Mouse (Mus musculus) C2C12 (cell line): ENCODE data around the gene Olfr1389. TPM values are rescaled to one million over a fixed set of nuclear protein-coding genes. Genes with fewer than 3 reads are reported as not detected.
"Not testable (repeated sequence)": the region's sequence is repeated elsewhere in the genome, so short reads cannot be mapped to it uniquely, and the experiment has no call there.

Experiments
- H3K27me3 ChIP-seq: one replicate; pipeline ENCODE4 v1.6.1; 2011; ENCODE audit not compliant: control insufficient read depth, insufficient read depth, insufficient read length
- H3K36me3 ChIP-seq: one replicate; pipeline ENCODE4 v1.6.1; 2011; ENCODE audit not compliant: control insufficient read depth, insufficient read depth
- H3K4me3 ChIP-seq: one replicate; pipeline ENCODE4 v1.5.1; 2011; ENCODE audit warnings: mild to moderate bottlenecking, control low read depth; ENCODE audit not compliant: poor library complexity, insufficient read depth, severe bottlenecking
- H3K79me2 ChIP-seq: one replicate; pipeline ENCODE4 v1.6.1; 2011; ENCODE audit not compliant: control insufficient read depth, insufficient read depth
- H3K79me3 ChIP-seq: one replicate; pipeline ENCODE4 v1.6.1; 2011; ENCODE audit warnings: low read depth, control low read depth
- H3ac ChIP-seq: one replicate; pipeline ENCODE3; 2011; ENCODE audit warnings: low read depth; ENCODE audit not compliant: control insufficient read depth, insufficient read length
- CEBPB ChIP-seq: IDR thresholded peaks from one replicate; pipeline ENCODE4 v1.6.1; 2011; ENCODE audit warnings: low read depth, mild to moderate bottlenecking, control low read depth, moderate library complexity
- CTCF ChIP-seq: IDR thresholded peaks from one replicate; pipeline ENCODE4 v1.5.1; 2011; ENCODE audit not compliant: control insufficient read depth, insufficient read depth, insufficient read length
- FOSL1 ChIP-seq: IDR thresholded peaks from one replicate; pipeline ENCODE4 v1.8.0; 2011; ENCODE audit warnings: mild to moderate bottlenecking, low read length; ENCODE audit not compliant: poor library complexity, insufficient read depth, severe bottlenecking
- MAX ChIP-seq: IDR thresholded peaks from one replicate; pipeline ENCODE4 v1.6.1; 2011; ENCODE audit warnings: mild to moderate bottlenecking, control low read depth
- MYOD1 ChIP-seq: IDR thresholded peaks from one replicate; pipeline ENCODE4 v1.6.1; 2011; ENCODE audit warnings: low read depth; ENCODE audit not compliant: control insufficient read depth, insufficient read length
- MYOG ChIP-seq: IDR thresholded peaks from one replicate; pipeline ENCODE4 v1.6.1; 2011; ENCODE audit not compliant: control insufficient read depth, insufficient read length; ENCODE audit errors: extremely low read depth
- USF1 ChIP-seq: IDR thresholded peaks from one replicate; pipeline ENCODE4 v1.6.1; 2011; ENCODE audit warnings: low read depth, mild to moderate bottlenecking, control low read depth, moderate library complexity
- long read RNA-seq, 2 experiments: library from polyadenylated mRNA; unstranded; transcript quantifications; one replicate each; pipeline ENCODE4 v2.0.0; 2019 to 2020
- polyA plus RNA-seq: library from polyadenylated mRNA; unstranded; fragments of >200 nt; fragmentation: generic; extraction: Trizol; gene quantifications from one replicate; pipeline ENCODE4 v1.2.1, GENCODE M21; 2012; ENCODE audit warnings: missing spikeins

Gene Olfr1389
- not detected for polyA plus RNA-seq
- long read RNA-seq, experiment 1, result 0 reads
- long read RNA-seq, experiment 2, result 0 reads

GRCm38 (mm10) chr11:49422767-49423166 lies at the start of gene Olfr1389:
Gene Olfr1389, plus strand, starts transcription at chr11:49423067.
- H3K79me3 ChIP-seq, result no peaks in the 10 kb centered on the region
- no peaks in the 10 kb centered on the region for H3K36me3 ChIP-seq
- no peak within 1 kb of the TSS for H3ac ChIP-seq
- no peak within 1 kb of the TSS for H3K4me3 ChIP-seq
- TF ChIP-seq FOSL1 (no peak), USF1 (no peak), CTCF (no peak), MAX (no peak), MYOD1 (no peak), CEBPB (no peak), MYOG (no peak)
- no peaks in the 10 kb centered on the region for H3K79me2 ChIP-seq
- H3K27me3 ChIP-seq, result no peaks in the 10 kb centered on the region

- Histone ChIP-seq H3K79me3 (no peaks in the 10 kb centered on the region), H3K79me2 (no peaks in the 10 kb centered on the region), H3K4me3 (no peak overlapping the region), H3ac (no peak overlapping the region), H3K36me3 (no peaks in the 10 kb centered on the region), H3K27me3 (no peaks in the 10 kb centered on the region)
- TF ChIP-seq FOSL1, result no peak
Measured at GRCm38 (mm10) chr11:49383133-49383532, 39.7 kb upstream of the Olfr1389 start.

DNA sequence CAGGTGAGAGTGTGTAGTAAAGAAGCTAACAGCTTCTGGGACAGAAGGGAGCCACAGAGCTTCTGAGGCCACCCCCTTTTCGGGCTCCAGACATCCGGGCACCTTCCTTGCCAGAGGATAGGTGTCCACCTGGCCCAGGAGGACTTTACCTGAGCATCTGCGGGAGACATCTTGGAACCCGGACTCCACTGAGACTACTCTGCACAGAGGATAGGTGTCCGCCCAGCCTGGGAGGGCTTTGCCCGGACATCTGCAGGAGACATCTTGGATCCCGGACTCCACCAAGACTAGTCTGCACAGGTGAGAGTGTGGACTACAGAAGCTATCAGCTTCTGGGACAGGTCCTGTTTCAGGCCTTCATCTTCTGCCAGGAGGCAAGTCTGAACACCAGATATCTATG lies 36.7 kb upstream of the Olfr1389 start:
- H3K36me3 ChIP-seq, H3ac ChIP-seq, H3K79me2 ChIP-seq, H3K79me3 ChIP-seq, H3K4me3 ChIP-seq, H3K27me3 ChIP-seq: not testable (repeated sequence)

DNA sequence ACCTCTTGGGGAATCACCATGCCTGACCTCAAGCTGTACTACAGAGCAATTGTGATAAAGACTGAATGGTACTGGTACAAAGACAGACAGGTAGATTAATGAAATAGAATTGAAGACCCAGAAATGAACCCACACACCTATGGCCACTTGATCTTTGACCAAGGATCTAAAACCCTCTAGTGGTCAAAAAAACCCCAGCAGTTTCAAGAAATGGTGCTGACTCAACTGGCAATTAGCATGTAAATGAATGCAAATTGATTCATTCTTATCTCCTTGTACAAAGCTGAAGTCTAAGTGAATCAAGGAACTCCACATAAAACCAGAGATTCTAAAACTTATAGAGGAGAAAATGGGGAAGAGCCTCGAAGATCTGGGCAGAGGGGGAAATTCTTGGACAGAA lies 30.2 kb upstream of the Olfr1389 start:
- H3K4me3 ChIP-seq, H3K79me2 ChIP-seq, H3ac ChIP-seq, H3K36me3 ChIP-seq, H3K79me3 ChIP-seq, H3K27me3 ChIP-seq: not testable (repeated sequence)

DNA sequence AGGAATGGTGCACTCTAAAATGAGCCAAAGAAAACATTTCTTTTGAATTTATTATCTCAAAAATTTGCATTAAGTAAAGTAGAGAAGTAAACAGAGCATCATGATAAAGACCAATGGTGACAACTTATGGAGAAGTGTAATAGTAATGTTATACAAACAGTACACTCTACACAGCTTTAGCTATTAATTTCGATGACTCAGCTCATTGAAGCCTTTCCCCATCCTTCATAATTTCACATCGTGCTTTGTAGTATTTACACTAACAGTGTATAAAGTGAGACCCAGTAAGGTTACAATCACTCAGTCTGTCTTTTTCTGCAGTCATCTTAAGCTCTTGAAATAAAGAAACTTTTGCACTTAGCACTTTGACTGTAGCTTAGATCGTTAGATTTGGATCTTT lies 16.1 kb upstream of the Olfr1389 start:
- no peaks in the 10 kb centered on the region for H3K79me3 ChIP-seq
- no peaks in the 10 kb centered on the region for H3K27me3 ChIP-seq
- no peak overlapping the region for H3K4me3 ChIP-seq
- no peaks in the 10 kb centered on the region for H3K36me3 ChIP-seq
- H3ac ChIP-seq, result no peak overlapping the region
- TF ChIP-seq USF1 (no peak), MYOG (no peak), FOSL1 (no peak), MAX (no peak), MYOD1 (no peak), CTCF (no peak), CEBPB (no peak)
- H3K79me2 ChIP-seq, result no peaks in the 10 kb centered on the region

- Histone ChIP-seq H3ac (no peak overlapping the region), H3K36me3 (no peaks in the 10 kb centered on the region), H3K79me3 (no peaks in the 10 kb centered on the region), H3K79me2 (no peaks in the 10 kb centered on the region), H3K27me3 (no peaks in the 10 kb centered on the region), H3K4me3 (no peak overlapping the region)
- no peak for TF ChIP-seq MYOG
- TF ChIP-seq MAX, result no peak
Measured at GRCm38 (mm10) chr11:49410540-49410939, 12.3 kb upstream of the Olfr1389 start.

DNA sequence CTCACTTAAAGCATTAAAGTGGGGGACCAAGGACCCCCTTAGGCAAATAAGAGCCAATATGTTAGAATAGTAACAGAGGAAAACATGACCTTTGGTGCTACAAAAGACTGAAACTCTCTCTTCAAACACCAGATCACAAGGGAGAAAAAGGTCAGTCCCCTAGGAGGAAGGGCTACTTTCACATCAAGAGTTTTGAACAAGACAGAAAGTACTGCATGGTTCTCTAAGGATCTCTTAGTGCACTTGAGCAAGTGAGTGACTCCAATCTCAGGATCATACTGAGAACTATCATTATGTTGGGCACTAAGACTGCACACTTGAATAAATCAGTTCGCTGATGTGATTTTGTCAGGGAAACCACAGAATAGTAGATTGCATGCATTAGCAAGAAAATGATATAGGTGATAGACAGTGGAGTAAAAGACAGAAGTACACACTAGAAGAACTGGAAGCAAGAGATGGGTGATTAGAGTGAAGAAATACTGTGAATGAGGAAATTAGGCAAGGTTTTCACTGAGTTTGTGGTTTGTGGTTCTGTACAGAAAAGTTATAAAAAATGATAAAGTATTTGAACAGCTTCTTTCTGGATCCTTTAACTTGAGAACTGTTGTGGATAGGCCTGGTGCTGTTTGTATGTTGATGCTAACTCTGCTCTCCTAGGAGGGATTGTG lies 2.5 kb downstream of the Olfr1389 start:
- Histone ChIP-seq H3K36me3 (no peaks in the 10 kb centered on the region), H3K27me3 (no peaks in the 10 kb centered on the region), H3ac (no peak overlapping the region), H3K79me3 (no peaks in the 10 kb centered on the region), H3K79me2 (no peaks in the 10 kb centered on the region), H3K4me3 (no peak overlapping the region)
- TF ChIP-seq USF1, result no peak
- no peak for TF ChIP-seq MAX
- TF ChIP-seq FOSL1, result no peak
- TF ChIP-seq CEBPB, result no peak
- TF ChIP-seq CTCF, result no peak
- TF ChIP-seq MYOG, result no peak
- TF ChIP-seq MYOD1, result no peak
